Mouse (Mus musculus): Measurements from ENCODE around the gene Eloa.

Eloa gene

DNA sequence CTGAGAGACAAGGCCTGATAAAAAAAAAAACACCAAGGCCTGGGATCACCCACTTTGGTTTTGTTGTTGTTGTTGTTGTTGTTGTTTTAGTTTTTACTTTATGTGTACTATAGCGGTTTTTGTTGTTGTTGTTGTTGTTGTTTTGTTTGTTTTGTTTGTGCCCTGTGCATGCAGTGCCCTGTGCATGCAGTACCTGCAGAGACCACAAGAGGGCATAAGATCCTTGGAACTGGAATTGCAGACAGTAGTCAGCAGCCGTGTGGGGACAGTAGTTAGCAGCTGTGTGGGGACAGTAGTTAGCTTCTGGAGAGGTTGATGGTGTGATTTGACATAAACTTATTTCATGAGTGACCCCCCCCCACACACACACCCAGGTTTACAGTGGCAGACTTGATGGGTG, 67.3 kb downstream of the Eloa start:
- DNase-seq (ENCODE audit: low spot score), result peak; percentile 85
